Mouse (Mus musculus) monocyte, adult 2 months (primary cell): Measurements from ENCODE around the gene Mest.

ENCODE experiments used
- DNase-seq, 2 experiments: peaks; one replicate each; pipeline ENCODE4 v3.0.0; 2022; ENCODE audit warnings: low spot score in 2 of 2, low read depth in 1 of 2

Gene Mest

DNA sequence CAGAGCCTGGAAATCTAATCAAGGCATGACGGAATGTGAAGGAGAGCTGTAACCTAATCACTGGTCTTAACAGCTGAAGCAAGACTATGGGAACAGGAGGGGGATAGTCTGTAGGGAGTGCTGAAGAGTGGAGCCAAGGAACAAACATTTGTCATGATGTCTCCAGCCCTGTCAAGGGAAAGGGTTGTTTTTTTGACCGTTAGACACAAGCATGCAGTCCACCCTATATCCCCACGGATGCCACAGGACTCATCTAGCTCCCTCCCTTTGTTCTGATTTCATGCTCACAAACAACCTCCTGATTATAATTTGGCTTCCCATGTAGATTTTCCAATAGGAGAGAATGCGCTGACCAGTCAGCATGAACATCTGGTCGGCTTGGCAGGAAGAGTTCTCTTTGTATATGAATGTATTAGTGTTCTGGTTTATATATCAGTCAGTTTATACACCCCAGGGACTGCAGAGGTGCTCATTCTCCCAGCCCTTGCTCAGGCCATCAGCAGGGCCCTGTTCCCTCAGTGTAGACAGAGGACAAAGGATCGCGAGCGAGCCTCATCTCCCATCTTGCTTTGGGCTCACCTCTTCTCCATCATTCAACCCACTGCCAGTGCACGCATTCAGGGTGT, 19.3 kb upstream of the Mest start:
- DNase-seq: no peak

DNA sequence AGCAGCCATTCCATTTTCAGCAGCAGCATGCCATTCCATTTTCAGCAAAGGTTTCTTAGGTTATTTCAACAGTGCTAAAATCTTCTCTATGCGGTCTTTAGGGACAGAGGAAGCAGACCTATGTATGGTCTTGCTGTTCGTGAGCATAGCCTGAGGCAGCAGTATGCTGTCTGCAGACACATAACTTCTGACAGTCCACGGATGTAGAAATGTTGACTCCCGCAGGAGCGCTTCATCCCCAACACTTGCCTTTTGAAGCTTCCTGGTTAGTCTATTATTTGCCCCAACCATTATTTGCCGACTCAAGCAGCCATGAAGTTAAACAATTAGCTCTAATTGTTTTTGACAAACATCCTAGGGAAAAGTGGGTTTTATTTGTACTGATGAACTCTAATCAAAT, 14.2 kb upstream of the Mest start:
- no peak for DNase-seq

DNA sequence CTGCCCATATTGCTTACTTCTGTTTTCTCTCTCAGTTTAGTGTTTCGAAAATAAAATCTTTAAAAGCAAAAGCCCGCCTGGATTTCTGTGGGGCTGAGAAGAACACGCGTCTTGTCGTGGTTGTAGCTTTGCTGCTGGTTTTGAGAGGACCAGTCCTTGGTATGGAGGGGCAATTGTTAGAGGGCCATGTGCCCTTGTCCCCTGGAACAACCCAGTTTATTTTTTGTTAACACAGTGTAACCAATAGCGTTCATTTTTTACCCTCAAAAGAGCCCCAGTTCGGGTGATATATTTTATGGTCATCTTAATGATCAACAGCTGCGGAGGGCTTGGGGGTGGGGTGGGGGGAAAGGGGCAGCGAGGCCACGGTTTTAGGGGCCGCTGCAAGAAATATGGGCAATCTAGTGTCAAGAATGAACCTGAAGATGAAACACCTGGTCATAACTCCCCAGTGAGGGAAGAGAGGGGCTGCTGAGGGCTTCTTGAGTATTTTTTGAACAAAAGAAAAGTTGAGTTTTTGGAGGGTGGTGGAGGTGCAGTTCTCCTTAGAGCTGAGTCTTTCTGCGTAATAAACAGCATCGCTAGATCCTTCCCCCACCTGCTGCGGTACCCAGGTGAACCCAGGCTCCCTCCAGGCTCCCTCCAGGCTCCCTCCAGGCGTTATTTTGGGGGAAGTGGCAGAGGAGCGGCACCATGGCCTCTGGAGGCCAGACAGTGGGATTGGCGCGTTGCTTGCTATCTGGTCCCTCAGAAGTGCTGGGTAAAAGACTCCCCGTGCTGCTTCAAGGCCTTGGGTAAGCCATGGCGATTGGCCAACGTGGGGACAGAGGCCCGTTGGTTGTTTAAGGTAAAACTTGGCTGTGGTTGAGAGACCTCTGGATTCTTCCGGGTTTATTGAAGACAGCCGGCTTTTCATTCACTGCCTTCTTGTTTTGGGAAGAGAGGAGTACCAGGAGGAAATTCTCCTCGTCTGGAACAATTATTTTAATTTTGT, 12.7 kb upstream of the Mest start:
- DNase-seq: no peak

DNA sequence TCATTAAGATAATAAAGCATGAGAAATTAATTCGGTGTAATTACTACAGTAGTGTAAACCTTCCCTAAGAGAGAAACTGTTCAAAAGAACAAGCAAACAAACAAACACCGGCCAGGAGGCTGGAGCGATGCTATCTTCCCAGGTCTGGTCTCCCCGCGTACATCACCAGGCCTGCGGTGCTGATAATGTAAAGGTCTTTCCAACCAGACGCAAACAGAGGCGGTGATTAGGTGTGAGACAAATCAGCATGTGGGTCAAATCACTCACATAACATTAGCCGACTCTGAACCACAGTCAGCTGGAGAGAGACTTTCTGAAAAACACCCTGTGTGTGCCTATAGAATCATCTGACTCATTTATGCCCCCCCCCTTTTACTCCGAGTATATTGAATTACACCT, 12.0 kb upstream of the Mest start:
- DNase-seq: no peak

DNA sequence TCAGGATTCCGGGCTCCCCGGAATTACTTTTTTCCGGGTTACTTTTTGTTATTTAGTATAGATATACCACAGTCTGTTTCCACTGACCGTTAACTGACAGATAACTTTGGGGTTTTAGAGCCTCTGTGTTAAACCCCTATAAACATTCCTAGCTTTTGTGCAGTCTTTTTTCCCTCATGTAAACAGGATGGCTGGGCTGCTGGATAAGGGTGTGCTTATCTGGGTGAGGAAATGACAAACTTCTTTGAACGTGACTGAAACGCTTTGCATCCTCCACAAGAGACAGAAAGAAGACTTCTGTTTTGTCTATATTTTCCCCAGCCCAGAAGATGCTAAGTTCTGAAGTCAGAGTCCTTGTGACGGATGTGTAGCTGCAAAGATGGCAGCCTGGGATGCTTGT, 10.9 kb upstream of the Mest start:
- DNase-seq: no peak

DNA sequence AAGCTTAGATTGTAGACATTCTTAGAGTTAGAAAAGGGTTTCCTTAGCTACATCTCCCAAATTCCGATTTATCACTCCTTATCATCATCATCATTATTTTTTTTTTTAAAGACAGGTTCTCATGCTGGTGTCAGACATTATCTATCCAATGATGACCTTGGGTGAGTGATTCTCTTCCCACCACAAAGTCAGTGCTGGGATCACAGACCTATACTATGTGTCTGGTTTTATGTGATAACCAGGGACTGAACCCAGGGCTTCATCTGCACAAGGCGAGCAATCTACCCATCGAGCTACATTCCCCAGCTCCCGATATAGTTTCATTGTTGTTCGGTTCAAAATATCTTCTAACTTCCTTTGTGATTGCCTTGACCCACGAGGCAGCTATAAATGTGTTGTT, 9.9 kb upstream of the Mest start:
- no peak for DNase-seq

DNA sequence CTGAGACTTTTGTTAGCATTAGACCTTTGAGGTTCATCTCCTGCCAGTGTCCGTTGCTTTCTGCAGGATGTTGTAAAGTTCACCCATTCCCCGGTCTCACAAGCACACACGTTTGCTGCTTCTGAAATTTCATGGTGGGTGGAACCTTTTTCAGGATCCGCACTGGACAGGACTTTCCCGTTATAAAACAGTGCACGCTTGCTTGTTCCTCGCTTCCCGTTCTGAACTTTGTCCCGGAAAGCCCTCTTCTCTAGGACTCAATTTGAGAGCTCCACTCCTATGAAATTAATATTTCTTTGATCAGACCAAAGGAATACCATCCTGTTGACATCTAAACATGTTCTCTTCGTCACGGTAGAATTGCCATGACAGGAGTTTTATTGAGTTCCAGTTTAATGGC, 9.5 kb upstream of the Mest start:
- DNase-seq: no peak

DNA sequence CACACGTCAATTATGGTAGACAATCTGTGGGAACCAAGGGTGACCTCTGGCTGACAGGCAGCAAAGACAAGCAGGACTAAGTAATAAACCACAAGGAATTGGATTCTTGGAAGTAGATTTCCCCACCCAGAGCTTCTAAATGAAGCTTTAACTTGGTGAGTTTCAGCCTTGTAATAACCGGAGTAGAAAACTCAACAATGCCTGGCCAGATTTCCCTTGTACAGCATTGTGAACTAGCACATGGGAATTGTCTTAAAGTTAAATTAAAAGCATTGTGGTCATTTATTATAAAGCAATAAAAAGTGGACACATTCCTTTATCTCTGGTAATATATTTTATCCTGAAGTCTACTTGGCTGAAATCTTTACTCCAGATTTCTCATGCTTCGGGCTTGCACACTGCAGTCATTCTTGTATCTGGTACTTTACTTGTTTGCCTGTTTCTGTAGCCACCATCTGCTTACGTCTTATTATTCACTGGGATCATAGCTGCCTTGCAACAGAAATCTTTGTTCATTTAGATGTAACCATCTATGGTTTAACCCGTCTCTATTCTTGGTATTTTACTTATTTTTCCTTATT, 8.4 kb upstream of the Mest start:
- no peak for DNase-seq

DNA sequence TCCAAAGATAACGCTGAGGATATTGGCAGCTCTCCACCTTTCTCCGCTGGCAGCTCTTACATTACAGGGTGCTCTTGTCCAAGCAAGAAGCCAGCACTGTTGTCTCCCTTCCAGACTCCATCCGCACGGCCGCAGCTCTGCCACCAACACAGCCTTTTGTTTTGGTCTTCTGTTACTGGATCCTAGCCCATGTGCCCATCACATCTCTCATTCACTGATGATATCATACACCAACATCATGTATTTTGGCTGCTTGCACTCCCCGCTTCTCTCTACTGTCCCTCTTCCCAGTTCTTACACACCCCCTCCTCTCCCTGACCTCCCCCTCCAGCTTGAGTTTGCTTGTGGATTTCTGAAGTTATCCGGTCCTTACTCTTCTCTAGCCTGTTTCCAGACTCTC, 6.6 kb upstream of the Mest start:
- DNase-seq: no peak

DNA sequence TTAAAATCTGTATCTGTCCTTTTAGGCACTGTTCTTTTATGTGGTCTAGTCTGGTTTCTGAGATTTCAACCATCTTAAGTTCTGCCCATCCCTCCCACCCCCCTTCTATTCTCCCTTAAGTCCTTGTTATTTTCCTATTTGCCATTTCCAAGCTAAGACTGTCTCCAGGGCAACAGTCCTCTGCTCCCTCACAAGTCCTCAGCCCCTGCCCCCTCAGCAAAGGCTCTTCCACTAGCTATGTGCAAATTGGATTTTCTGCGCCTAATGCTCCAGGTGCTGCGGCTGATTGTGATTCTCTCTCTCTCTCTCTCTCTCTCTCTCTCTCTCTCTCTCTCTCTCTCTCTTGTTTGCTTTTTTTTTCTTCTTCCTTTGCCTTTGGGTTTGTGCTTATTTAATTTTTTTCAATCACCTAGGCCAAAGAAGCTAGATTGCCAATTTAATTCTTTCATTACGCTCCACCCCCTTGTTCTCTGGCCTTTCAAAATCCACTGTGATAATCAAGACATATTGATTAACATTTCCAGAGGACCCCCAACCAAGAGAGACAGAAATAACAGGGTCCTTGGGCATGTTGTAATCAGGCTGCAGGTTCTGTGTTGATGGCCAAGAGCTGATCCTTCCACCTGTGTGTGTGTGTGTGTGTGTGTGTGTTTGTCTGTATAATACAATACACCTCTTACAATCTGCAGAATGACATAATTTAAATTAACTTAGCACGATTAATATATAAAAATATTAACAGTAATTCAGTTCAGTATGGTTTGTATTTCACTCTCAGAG, 772 bp upstream of the Mest start:
- no peak for DNase-seq

DNA sequence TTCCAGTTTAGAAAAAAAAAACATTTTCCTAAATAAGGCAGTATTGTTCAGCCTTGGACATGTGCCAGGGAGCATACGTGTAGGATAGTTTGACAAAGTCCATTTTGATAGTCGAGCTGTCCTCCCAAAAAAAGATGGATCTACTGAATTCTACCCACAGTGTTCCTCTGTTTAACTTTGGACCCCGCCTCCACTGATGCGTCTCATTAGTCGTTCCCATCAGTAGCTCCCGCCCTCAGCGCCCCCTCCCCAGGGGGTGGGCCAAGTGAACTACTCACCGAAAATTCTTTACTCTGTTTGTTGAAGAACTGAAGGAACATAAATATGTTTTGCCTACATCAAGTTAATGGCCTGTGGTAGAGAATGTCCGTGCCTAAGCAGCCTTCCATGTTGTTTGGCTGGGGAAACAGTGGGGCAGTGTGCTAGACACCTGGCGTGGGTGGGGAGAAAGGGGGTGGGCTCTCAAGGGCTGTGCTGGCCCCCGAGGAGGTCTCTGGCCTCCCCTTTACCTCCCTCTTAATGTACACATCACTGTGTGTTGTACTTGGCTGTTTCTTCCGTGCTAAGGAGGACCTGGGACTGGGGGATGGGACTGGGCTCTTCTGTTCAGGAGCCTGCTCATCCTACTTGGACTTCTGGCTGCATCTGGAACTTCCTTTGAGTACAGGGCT, 7.1 kb downstream of the Mest start:
- no peak for DNase-seq

DNA sequence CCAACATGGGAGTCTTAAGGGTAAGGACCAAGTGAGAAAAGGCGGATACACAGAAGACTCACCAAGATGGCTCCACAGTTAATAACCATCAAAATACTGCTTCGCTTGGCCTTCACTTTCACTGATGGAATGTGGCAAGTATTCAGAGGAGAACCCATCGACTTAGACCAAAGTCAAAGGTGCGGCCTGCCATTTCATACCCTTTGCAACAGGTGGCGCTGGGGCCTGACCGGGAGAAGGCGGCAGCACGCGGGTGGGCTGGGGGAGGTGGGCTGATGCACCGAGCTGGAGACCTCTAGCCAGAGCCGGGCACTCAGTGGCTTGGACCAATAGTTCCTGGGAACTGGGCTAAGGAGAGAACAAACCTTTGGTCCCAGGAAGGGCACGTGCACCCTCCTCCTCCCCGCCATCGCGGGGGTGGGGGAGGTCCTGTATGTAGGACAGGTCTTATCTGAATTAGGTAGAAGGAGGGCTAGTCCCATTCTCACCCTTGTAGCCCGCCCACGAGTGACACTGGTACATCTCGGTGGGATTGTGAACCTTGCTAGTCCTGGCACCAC, 9.3 kb downstream of the Mest start:
- DNase-seq: no peak

DNA sequence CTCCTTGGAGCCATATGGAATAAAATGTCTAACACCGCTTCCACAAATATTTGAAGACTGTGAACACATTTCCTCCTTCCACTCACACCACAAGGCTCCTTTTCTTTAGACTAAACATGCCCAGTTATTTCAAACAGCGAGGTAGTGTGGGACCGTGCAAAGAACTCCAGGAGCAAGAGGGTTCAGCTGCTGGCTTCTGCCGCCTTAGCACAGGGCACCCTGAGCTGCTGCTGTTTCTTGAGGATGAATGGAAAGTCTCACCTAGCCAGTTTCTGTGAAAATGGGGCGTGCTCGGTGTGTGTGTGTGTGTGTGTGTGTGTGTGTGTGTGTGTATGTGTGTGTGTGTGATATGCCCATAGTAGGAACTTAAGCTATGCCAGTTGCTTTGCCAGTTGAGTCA, 11.1 kb downstream of the Mest start:
- DNase-seq: no peak

DNA sequence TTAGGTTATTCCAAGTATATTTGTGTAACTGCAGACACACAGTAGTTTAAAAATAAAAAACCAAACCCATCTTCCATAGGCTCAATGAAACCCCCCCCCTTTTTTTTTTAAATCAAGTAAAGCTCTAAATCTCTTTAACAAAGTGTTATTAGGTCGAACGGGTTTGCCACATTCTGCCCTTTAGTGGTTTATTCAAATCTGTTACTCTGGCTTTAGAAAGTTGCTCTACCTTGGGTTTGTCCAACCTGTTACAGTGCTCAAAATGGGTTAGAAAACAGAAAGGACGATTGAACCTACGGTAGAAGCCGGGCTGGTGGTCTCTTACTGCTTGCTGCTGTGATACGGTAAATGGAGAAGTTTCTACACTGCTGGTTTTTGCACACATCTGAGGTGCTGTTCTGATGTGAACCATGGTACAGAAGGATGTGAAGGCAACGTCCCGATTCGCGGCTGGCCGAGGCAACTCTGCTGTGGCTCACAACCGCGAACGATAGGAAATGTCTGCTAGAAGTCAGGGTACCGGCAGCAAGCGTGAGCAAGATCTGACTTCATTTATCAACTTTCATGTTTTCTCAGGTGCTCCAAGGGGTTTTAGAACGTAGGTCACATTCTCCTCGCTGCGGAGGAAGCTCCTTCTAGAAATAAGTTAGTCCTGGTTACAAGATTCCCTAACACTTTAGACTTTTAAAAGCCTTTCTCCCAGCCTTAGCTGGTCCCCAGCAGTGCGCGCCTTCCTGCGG, 11.8 kb downstream of the Mest start:
- no peak for DNase-seq

DNA sequence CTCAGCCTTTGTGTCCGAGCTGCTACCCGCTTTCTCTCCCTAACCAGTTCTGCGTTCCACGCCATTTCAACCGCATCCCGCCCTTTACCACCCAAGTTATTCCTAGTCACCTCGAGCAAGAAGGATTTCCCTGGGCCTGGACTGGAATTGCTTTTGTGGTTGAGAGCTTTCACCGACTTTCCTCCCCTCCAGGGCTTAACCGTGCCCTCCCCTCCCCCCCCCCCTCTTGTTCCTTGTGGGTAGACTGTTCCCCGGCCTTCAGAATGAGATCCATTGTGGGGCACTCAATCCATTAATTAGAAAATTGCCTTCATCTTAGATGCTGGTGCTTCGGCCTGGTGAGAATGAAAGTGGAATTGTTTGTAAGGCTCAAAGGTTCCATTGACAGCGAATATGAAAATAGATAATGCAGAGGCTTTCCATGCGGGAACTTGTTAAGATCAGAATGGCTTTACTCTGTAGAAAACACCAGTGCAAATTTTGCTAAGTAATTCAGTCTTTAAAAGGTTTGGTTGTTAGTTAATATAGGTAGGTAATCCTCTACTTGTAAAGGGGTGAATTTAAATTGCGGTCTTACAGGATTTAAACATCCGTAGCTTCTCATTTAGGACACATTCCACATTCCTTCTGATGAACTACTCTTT, 12.5 kb downstream of the Mest start:
- DNase-seq: no peak

DNA sequence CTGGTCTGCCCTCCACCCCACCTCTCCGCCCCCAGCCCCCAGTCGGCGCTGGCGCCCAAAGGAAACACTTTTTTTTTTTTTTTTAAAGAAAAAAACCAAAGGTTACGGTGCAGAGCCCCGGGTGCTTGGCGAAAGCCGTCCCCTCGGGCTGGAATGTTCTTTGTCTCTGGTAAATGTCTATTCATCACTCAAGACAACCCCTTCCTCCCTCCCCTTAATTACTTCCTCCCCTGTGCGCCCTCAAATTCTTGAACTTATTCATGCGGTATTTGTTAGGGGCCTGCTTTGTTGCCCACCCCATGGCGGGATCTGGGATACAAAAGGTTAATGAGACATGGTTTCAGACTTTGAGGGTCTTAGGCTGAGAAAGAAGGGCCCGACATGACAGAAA, 13.0 kb downstream of the Mest start:
- DNase-seq: no peak

DNA sequence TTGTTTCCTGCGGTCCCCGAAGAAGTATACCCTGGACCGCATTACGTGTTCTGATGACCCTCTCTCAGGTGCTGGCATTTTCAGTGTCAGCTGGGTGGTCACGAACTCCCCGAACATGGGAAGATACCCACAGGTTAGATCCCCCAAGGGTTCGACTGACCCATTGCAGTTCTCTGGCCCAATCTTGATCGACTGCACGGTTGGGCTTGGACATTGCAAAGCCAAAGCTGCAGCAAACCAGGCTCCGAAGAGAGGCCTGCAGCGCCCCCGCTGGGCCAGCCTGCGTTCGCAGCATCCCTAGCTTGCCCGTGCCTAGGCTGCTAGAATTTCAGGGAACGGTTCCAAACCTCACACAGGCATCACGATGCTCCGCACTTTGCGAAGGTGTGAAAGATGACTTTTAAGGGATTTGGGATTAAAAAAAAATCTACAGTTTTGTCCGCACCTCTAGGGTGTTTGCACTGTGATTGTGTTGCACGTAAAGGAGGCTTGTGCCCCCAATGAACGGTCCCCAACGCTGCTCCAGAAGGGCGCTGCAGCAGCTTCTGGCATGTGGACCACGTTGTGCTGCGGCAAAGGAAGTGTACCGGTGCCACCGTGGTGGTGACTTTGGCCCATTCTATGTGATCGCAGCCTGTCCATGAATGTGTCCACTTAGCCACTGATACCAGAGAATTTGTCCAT, 13.7 kb downstream of the Mest start:
- no peak for DNase-seq

DNA sequence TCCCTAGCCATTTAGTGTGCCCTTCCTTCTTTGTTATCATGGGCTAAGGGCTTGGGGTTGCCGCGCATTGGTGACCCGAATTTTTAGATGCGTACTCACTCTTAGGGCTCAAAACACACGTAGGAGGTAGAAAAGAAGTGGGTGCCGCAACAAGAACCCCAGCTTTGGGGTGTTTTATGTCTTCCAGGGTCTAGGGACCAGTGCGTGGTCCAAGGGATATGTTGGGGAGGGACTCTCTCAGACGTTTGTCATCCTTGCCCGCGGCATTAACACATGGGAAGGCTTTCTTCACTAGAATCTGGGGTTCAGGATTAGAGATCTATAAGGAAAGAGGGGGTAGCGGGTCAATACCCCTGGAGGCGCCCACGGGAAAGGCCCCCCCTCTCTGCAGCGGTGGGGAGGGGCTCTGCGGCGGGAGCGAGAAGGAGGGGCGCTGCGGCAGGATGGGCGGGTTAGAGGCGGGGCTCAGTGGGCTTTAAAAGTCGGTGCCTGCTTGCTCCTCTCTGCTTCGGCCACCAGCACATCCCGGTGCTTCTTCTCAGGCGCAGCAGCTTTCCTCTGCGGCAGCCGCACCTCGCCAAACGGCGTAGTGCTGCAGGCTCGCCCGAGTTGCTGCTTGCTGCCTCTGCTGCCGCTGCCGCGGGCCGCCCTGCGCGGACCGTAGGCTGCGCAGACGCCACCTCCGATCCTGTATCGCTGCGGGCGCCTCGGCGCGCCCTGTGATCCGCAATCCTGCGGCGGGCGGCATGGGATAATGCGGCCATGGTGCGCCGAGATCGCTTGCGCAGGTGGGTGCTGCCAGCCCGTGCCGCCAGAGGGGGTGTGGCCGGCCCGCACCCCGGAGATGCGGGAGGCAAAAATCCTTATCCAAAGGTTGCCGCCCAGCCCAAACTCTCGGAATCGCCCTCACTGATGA, 14.5 kb downstream of the Mest start:
- DNase-seq: no peak
